Mouse (Mus musculus) small intestine, adult 2 months (tissue): ENCODE results near the gene Lrch3.

ENCODE experiments used
- CTCF ChIP-seq: fragments of 200-500 bp; IDR thresholded peaks from 2 replicates; pipeline ENCODE4 v1.5.1; 2012; ENCODE audit warnings: low read depth, mild to moderate bottlenecking, control low read depth, inconsistent platforms, low read length, moderate library complexity, mixed read lengths; ENCODE audit not compliant: insufficient replicate concordance, insufficient read length; ENCODE audit errors: extremely low read depth
- POLR2A ChIP-seq: fragments of 200-500 bp; IDR thresholded peaks from 2 replicates; pipeline ENCODE4 v1.6.1; 2012; ENCODE audit warnings: low read depth, mild to moderate bottlenecking, control low read depth, inconsistent platforms, low read length, moderate library complexity

DNA sequence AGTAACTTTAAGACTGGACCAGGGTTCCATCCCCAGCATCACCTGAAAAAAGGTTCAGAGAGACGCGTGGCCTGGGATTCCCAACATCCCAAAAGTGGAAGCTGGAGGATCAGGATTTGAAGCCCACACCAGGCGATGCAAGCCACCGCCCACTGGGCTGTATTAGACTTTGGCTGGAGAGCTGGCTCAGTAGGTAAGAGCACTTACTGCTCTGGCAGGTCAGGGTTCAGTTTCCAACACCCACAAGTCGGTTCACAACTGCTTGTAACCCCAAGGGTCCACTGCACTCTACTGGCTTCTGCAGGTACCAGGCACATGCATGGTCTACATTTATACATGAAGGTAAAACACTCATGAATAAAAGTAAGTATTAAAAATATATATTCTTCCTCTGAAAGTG is 99.9 kb downstream of the Lrch3 start:
- TF ChIP-seq POLR2A = no peak
- TF ChIP-seq CTCF = no peak
